Mouse (Mus musculus): ENCODE data around the gene 1810037I17Rik.

DNA sequence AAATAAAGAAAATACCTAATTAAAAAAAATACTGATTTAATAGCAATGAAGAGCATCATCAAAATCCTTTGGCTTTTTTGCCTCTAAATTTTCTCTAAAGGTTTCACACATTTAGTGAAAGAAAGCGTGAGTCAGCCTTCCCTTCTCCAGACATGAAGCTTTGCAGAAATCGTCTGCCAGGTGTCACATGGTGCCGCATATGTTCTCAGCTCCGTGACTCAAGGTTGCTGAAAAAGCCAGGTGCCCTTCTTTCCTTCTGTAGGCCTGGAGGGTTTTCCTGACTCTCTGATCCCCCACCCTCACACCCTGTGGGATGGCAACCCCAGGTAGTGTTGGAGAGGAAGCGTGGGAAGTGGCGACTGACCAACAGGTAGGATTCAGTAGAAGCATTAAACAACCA lies 5.7 kb downstream of the 1810037I17Rik start:
- no peak for TF ChIP-seq ZNF384 (IDR thresholded peaks at IDR 0.05; ENCODE audit: low read depth, low read length)
- TF ChIP-seq POLR2AphosphoS5 (IDR thresholded peaks at IDR 0.05; ENCODE audit: borderline replicate concordance, low read depth, low read length): no peak
- TF ChIP-seq ZMIZ1 (IDR thresholded peaks at IDR 0.05; ENCODE audit: low read depth, low read length): no peak
- TF ChIP-seq POLR2A (IDR thresholded peaks at IDR 0.05; ENCODE audit: control insufficient read depth in 1 of 2, insufficient read depth in 1 of 2, low read depth in 1 of 2, low read length in 2 of 2, poor library complexity in 1 of 2): no peak
- no peak for TF ChIP-seq CHD1 (IDR thresholded peaks at IDR 0.05; ENCODE audit: low read depth, low read length)
- no peak for TF ChIP-seq CTCF (IDR thresholded peaks at IDR 0.05 in 2 of 3, conservative IDR thresholded peaks at IDR 0.05 in 1 of 3; ENCODE audit: control insufficient read depth in 1 of 3, insufficient read depth in 1 of 3, low read depth in 2 of 3, low read length in 3 of 3, poor library complexity in 1 of 3, severe bottlenecking in 1 of 3)
- TF ChIP-seq EP300 (IDR thresholded peaks at IDR 0.05; ENCODE audit: low read depth in 1 of 2, low read length in 2 of 2): no peak
- TF ChIP-seq GABPA (IDR thresholded peaks at IDR 0.05; ENCODE audit: low read depth, low read length): no peak
- no peak for TF ChIP-seq MAX (IDR thresholded peaks at IDR 0.05; ENCODE audit: low read length)
- TF ChIP-seq E2F4 (IDR thresholded peaks at IDR 0.05; ENCODE audit: borderline replicate concordance, low read depth, low read length): no peak
- no peak for TF ChIP-seq SMC3 (IDR thresholded peaks at IDR 0.05; ENCODE audit: low read depth, low read length)
- TF ChIP-seq MEF2A (IDR thresholded peaks at IDR 0.05; ENCODE audit: extremely low read depth, insufficient replicate concordance, low read depth, low read length, poor library complexity, severe bottlenecking): no peak
- TF ChIP-seq POLR2AphosphoS2 (IDR thresholded peaks at IDR 0.05; ENCODE audit: low read length): no peak

Measured in MEL (cell line).